Mouse (Mus musculus) neural tube, embryonic 14.5 days (tissue): Measurements from ENCODE around the gene Slc17a5. TPM values are rescaled to one million over a fixed set of nuclear protein-coding genes. Genes with fewer than 3 reads are reported as not detected.

Experiments used
- polyA plus RNA-seq: library from polyadenylated mRNA; unstranded; fragments of >200 nt; fragmentation: Nextera tagmentation; extraction: Ambion mirVana; gene quantifications from 2 replicates; pipeline ENCODE4 v1.2.1, GENCODE M21; 2014

The Slc17a5 gene
- polyA plus RNA-seq, 1 experiment from 2014 or later: 20.4 TPM

Other genes starting within 250 kb of the Slc17a5 start
- gene Gsta2, start 232.3 kb downstream of the Slc17a5 start, polyA plus RNA-seq: not detected in 2 replicates
- gene Dppa5a, start 219.9 kb downstream of the Slc17a5 start, polyA plus RNA-seq: 3.1 and 5.9 TPM in 2 replicates
- gene Ooep, start 209.3 kb downstream of the Slc17a5 start, polyA plus RNA-seq: 4.1 and 4.9 TPM in 2 replicates
- 0.12 and 0.59 TPM in 2 replicates for gene Ddx43, start 192.3 kb downstream of the Slc17a5 start, polyA plus RNA-seq
- 0.60 and 0.70 TPM in 2 replicates for gene Cgas, start 144.8 kb downstream of the Slc17a5 start, polyA plus RNA-seq
- gene Mto1, start 139.8 kb downstream of the Slc17a5 start, polyA plus RNA-seq: 32.0 and 34.6 TPM in 2 replicates
- 2.1 and 2.4 TPM in 2 replicates for gene Gm17324, start 139.3 kb downstream of the Slc17a5 start, polyA plus RNA-seq
- gene Eef1a1, start 98.9 kb downstream of the Slc17a5 start, polyA plus RNA-seq: 3,427 and 3,855 TPM in 2 replicates
- 1.3 and 1.9 TPM in 2 replicates for gene Cd109, start 27.5 kb upstream of the Slc17a5 start, polyA plus RNA-seq